Mouse (Mus musculus) midbrain, embryonic 11.5 days (tissue): ENCODE measurements at regions not wholly inside any gene's neighbourhood (a gene's known extent, or its start where the extent isn't known, plus 50 kb on each side); places are given as distances from the start of the nearest gene placed in this dataset.

Experiments
- ATAC-seq: fragments of 200-750 bp; cut with Nextera tagmentation; 2 replicates; pipeline ENCODE4 v1.8.0; 2017; ENCODE audit warnings: moderate TSS enrichment, moderate library complexity; ENCODE audit not compliant: low FRiP score
- DNase-seq: peaks from one replicate; pipeline ENCODE4 v3.0.0; 2015; ENCODE audit warnings: low spot score; ENCODE audit errors: missing footprints
- H3K27ac ChIP-seq: fragments of 300-500 bp; sonication (generic); 2 replicates; pipeline ENCODE4 v1.5.1; 2014; ENCODE audit warnings: low read depth, low read length
- H3K27me3 ChIP-seq: fragments of 300-500 bp; sonication (generic); 2 replicates; pipeline ENCODE4 v1.6.1; 2014; ENCODE audit warnings: mild to moderate bottlenecking, low read length, moderate library complexity, mixed read lengths; ENCODE audit not compliant: control insufficient read depth, insufficient read depth
- H3K36me3 ChIP-seq: fragments of 300-500 bp; sonication (generic); 2 replicates; pipeline ENCODE4 v1.6.1; 2014; ENCODE audit warnings: mild to moderate bottlenecking, low read length, moderate library complexity, mixed read lengths; ENCODE audit not compliant: control insufficient read depth, insufficient read depth
- H3K4me1 ChIP-seq: fragments of 300-500 bp; sonication (generic); 2 replicates; pipeline ENCODE4 v1.6.1; 2014; ENCODE audit warnings: low read length; ENCODE audit not compliant: control insufficient read depth, insufficient read depth
- H3K4me2 ChIP-seq: fragments of 300-500 bp; sonication (generic); 2 replicates; pipeline ENCODE4 v1.6.1; 2014; ENCODE audit warnings: mild to moderate bottlenecking, moderate library complexity
- H3K4me3 ChIP-seq: fragments of 300-500 bp; sonication (generic); 2 replicates; pipeline ENCODE4 v1.5.1; 2014; ENCODE audit warnings: low read depth, low read length
- H3K9ac ChIP-seq: fragments of 300-500 bp; sonication (generic); 2 replicates; pipeline ENCODE4 v1.6.1; 2014; ENCODE audit warnings: low read length
- H3K9me3 ChIP-seq: fragments of 300-500 bp; sonication (generic); 2 replicates; pipeline ENCODE4 v1.6.1; 2016; ENCODE audit warnings: low read length; ENCODE audit not compliant: control insufficient read depth
- WGBS: fragments of 180-500 bp; shearing (Covaris S2); extraction: QIAGEN DNeasy Blood & Tissue Kit; methylation state at CpG from one replicate; pipeline ENCODE4 v1.1.7; 2014; 5-methylcytosine and 5-hydroxymethylcytosine counted together

DNA sequence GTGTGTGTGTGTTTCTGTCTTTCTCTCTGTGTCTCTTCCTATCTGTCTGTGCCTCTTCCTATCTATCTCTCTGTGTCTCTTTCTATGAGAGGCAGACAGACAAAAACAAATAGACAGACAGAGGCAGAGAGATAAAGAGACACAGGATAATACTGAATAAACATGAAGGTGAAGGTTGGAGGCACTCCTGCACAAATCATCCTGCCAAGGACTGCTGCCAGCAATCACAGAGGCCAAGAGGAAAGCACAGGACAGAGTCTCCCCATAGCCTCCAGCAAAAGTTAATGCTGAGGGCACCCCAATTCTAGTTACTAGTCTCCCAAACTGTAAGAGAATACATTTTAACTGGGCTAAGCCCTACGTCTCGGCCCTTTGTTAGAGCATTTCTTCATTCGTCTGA is 77.6 kb upstream of the Daam1 start:
- Histone ChIP-seq H3K27me3 (no peaks in the 10 kb centered on the region), H3K9ac (no peak overlapping the region), H3K27ac (no peak overlapping the region), H3K4me2 (no peak overlapping the region), H3K4me1 (no peaks in the 10 kb centered on the region; the same call in 1 of the 2 replicates), H3K36me3 (no peaks in the 10 kb centered on the region), H3K9me3 (no peaks in the 10 kb centered on the region), H3K4me3 (no peak overlapping the region)
- no peak for DNase-seq
- 88% methylated on average over 3 of the region's 3 CpGs for WGBS
- ATAC-seq, result no peak

- H3K4me2 ChIP-seq, result no peak overlapping the region
- H3K27me3 ChIP-seq, result no peaks in the 10 kb centered on the region
- WGBS, result 83% methylated on average over 4 of the region's 4 CpGs
- H3K36me3 ChIP-seq, result no peaks in the 10 kb centered on the region
- H3K4me3 ChIP-seq, result no peak overlapping the region
- H3K9ac ChIP-seq, result no peak overlapping the region
- ATAC-seq (no peak), DNase-seq (no peak)
- H3K4me1 ChIP-seq, result 0 out of 2 replicates have a peak, but pooled peaks cover 2% of the 10 kb centered on the region
- H3K9me3 ChIP-seq, result no peaks in the 10 kb centered on the region
- no peak overlapping the region for H3K27ac ChIP-seq
Observed at GRCm38 (mm10) chr12:71763194-71763593, 67.7 kb upstream of the Daam1 start.

DNA sequence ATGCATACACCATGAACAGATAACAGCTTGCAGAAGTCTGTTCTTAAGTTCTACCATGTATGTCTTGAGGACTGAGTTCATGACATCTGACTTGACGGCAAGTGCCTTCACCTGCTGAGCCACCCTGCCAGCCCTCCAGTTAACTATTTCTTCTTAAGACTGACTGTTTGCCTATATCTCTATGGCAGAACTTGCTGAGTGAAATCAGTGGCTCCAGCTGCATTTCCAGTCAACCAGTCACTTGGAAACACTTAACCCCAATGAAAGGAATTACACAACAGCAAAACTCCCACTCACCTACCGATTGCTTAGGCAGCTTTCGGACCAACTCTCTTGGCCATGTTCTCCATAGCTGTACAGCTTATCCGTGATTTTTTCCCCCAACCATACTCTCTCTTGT is 64.8 kb upstream of the Daam1 start:
- no peaks in the 10 kb centered on the region for H3K27me3 ChIP-seq
- H3K4me2 ChIP-seq, result no peak overlapping the region
- peak; percentile 81 for DNase-seq
- ATAC-seq, result no peak
- no peak overlapping the region for H3K27ac ChIP-seq
- H3K9ac ChIP-seq, result no peak overlapping the region
- H3K4me1 ChIP-seq, result 0 out of 2 replicates have a peak, but pooled peaks cover 2% of the 10 kb centered on the region
- 89% methylated on average over 4 of the region's 4 CpGs for WGBS
- no peak overlapping the region for H3K4me3 ChIP-seq
- no peaks in the 10 kb centered on the region for H3K9me3 ChIP-seq
- H3K36me3 ChIP-seq, result no peaks in the 10 kb centered on the region

GRCm38 (mm10) chr12:71766636-71767035 is 64.2 kb upstream of the Daam1 start:
- Histone ChIP-seq H3K27me3 (no peaks in the 10 kb centered on the region), H3K9ac (no peak overlapping the region), H3K4me1 (0 out of 2 replicates have a peak, but pooled peaks cover 2% of the 10 kb centered on the region), H3K4me3 (no peak overlapping the region), H3K36me3 (no peaks in the 10 kb centered on the region), H3K9me3 (no peaks in the 10 kb centered on the region), H3K27ac (no peak overlapping the region), H3K4me2 (no peak overlapping the region)
- DNase-seq, result peak; percentile 67
- WGBS, result 91% methylated on average over 1 of the region's 1 CpGs
- no peak for ATAC-seq

- Histone ChIP-seq H3K27me3 (no peaks in the 10 kb centered on the region), H3K4me2 (no peak overlapping the region), H3K9me3 (no peaks in the 10 kb centered on the region), H3K9ac (no peak overlapping the region), H3K4me3 (no peak overlapping the region), H3K27ac (no peak overlapping the region), H3K36me3 (no peaks in the 10 kb centered on the region), H3K4me1 (0 out of 2 replicates have a peak, but pooled peaks cover 2% of the 10 kb centered on the region)
- ATAC-seq (no peak), DNase-seq (no peak)
- 44% methylated on average over 3 of the region's 3 CpGs for WGBS
Observed at GRCm38 (mm10) chr12:71767896-71768295, 63.0 kb upstream of the Daam1 start.

DNA sequence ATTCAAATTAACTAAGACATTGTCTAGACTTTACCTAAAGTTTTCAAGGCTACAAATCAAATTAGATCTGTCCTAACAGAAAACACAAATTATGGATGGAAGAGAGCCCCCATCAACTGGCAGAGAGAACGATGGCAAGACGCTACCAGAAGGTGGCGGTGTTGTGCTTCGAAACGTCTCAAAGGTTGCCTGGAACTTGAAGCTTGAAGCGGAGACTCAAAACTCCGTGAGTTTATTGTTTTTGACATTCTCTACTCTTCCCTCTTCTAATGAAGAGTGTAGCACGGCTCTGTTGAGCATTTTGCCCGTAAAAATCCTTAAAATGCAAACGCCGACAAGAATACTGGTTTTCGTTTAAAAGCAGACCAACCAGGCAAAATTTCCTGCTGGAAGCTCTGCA is 62.4 kb upstream of the Daam1 start:
- DNase-seq (peak; percentile 99), ATAC-seq (no peak; the same call in 1 of the 2 replicates)
- Histone ChIP-seq H3K9ac (no peak overlapping the region), H3K4me2 (peak overlapping the region; percentile 41), H3K27me3 (no peaks in the 10 kb centered on the region), H3K9me3 (no peaks in the 10 kb centered on the region), H3K36me3 (no peaks in the 10 kb centered on the region), H3K4me1 (0 out of 2 replicates have a peak, but pooled peaks cover 2% of the 10 kb centered on the region), H3K4me3 (no peak overlapping the region; the same call in 1 of the 2 replicates), H3K27ac (no peak overlapping the region)
- 5% methylated on average over 12 of the region's 12 CpGs for WGBS

- 39% methylated on average over 9 of the region's 9 CpGs for WGBS
- Histone ChIP-seq H3K4me1 (0 out of 2 replicates have a peak, but pooled peaks cover 2% of the 10 kb centered on the region), H3K27ac (no peak overlapping the region), H3K36me3 (no peaks in the 10 kb centered on the region), H3K9ac (no peak overlapping the region), H3K9me3 (no peaks in the 10 kb centered on the region), H3K27me3 (no peaks in the 10 kb centered on the region), H3K4me2 (peak overlapping the region; percentile 41), H3K4me3 (no peak overlapping the region; the same call in 1 of the 2 replicates)
- ATAC-seq (0 out of 2 replicates have a peak, but pooled peaks have one; percentile 30), DNase-seq (no peak)
Observed at GRCm38 (mm10) chr12:71768890-71769289, 62.0 kb upstream of the Daam1 start.

- WGBS, result 65% methylated on average over 6 of the region's 6 CpGs
- ATAC-seq, result 0 out of 2 replicates have a peak, but pooled peaks have one; percentile 22
Observed at GRCm38 (mm10) chr12:71769302-71769701, 61.6 kb upstream of the Daam1 start.

DNA sequence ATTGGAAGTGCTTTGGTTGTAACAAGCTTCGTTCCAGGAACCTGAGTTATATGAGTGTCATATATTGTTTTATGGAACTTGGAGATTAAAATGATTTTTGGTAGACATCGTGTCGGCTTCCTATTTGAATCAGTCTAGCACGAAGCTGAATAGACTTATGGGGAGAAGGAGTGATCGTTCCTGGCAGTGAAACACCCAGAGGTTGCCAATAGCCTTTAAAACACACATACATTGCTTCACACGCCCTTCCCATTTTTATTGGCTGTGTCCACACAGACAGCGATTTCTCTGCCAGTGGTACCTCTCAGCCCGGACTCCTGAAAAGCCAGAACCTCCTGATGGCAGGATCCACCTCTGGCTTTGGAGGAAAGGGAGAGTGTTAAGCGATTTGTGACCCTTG is 57.0 kb upstream of the Daam1 start:
- 87% methylated on average over 9 of the region's 9 CpGs for WGBS
- H3K27ac ChIP-seq, result no peak overlapping the region
- H3K4me1 ChIP-seq, result 0 out of 2 replicates have a peak, but pooled peaks cover 6% of the 10 kb centered on the region
- no peak overlapping the region for H3K4me2 ChIP-seq
- no peak for ATAC-seq
- H3K27me3 ChIP-seq, result no peaks in the 10 kb centered on the region
- DNase-seq, result peak; percentile 47
- H3K9me3 ChIP-seq, result no peaks in the 10 kb centered on the region
- no peaks in the 10 kb centered on the region for H3K36me3 ChIP-seq
- H3K9ac ChIP-seq, result no peak overlapping the region
- H3K4me3 ChIP-seq, result no peak overlapping the region

More at GRCm38 (mm10) chr12:71769302-71769701, 61.6 kb upstream of the Daam1 start:
- H3K4me1 ChIP-seq, result 0 out of 2 replicates have a peak, but pooled peaks cover 2% of the 10 kb centered on the region
- H3K4me3 ChIP-seq, result no peak overlapping the region
- H3K9ac ChIP-seq, result no peak overlapping the region
- DNase-seq, result peak; percentile 82
- H3K9me3 ChIP-seq, result no peaks in the 10 kb centered on the region
- H3K4me2 ChIP-seq, result no peak overlapping the region
- H3K36me3 ChIP-seq, result no peaks in the 10 kb centered on the region
- no peak overlapping the region for H3K27ac ChIP-seq
- H3K27me3 ChIP-seq, result no peaks in the 10 kb centered on the region
